Mouse (Mus musculus) left cerebral cortex, postnatal 36 days (tissue): Measurements from ENCODE around the gene Plpp2. TPM values are rescaled to one million over a fixed set of nuclear protein-coding genes. Genes with fewer than 3 reads are reported as not detected.

ENCODE experiments used
- DNase-seq, 2 experiments: peaks; one replicate each; pipeline ENCODE4 v3.0.0; 2021 to 2022; ENCODE audit warnings: low spot score in 2 of 2, mixed read lengths in 1 of 2
- intact Hi-C: fragments of 180-260 bp; cut with DNase I; formaldehyde crosslinking; loops from one replicate; pipeline ENCODE4 v1.15.1; 2025
- microRNA-seq: library from miRNA; unstranded; fragments of <30 nt; microRNA quantifications from one replicate; pipeline ENCODE4 v1.2.0, GENCODE M21; 2022
- total RNA-seq, 2 experiments: library from RNA; stranded (reverse); gene quantifications; 2 replicates each; pipeline ENCODE4 v1.2.3; 2021

Plpp2 gene
- total RNA-seq, 2 experiments from 2014 or later: 3.1 to 3.7 TPM

DNA sequence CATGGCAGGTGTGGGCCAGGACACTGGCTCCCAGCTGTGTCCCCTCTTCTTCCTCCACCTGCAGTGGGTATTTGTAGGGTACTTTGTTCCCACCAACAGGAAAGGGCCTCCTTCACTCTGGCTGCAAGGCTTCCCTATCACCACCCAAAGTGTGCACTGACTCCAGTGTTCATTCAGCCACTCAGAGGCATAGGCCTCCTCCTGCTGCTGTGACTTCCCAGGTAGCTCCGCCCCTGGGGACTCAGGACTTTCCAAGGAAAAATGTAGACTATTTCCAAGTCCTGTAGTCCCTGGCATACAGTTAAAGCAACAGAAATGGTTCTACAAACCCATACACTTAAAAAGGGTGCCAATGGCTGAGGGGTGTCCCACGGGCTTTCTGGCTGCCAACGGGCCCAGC lies 918 bp downstream of the Plpp2 start:
- DNase-seq: peak in 1 of 2 experiments; percentile 2
- intact Hi-C loops: no loop called here

DNA sequence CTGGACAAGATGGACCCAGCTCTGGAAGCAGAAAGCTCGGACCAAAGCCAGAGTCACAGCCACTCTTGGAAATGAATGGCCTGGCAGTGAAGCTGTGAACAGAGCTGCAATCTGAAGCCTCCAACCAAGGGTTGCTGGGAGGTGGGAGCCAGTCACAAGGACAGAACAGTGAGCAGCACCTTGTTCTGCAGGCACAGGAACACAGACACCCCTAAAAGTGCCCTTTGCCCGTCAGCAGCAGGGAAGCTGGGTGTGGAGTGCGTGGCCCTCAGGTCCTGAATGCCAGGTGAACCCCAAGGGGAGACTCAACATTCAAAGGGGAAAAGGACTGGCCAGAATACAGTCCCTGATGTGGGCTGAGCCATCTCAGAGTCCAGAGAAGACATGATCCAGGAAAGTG lies 2.0 kb downstream of the Plpp2 start:
- intact Hi-C loops: no loop called here
- DNase-seq: no peak

DNA sequence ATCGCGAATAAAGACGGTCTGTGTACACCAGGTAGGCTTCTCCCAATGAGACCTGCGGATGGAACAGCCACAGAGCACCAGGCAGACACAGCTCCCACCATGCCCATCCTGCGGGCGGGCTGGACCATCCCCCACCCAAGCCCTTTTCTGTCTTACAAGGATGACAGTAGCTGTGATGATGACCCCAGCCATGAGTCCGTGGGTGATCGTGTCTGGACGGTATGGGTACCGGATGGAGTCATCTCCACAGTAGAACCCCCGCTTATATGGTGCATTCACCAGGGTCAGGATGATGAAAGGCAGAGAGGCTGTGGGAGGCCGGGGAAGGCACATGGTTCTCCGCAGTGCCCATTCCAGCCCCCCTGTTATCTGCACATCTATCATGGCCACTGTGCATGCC lies 2.9 kb downstream of the Plpp2 start:
- no peak for DNase-seq
- intact Hi-C loops: no loop called here

DNA sequence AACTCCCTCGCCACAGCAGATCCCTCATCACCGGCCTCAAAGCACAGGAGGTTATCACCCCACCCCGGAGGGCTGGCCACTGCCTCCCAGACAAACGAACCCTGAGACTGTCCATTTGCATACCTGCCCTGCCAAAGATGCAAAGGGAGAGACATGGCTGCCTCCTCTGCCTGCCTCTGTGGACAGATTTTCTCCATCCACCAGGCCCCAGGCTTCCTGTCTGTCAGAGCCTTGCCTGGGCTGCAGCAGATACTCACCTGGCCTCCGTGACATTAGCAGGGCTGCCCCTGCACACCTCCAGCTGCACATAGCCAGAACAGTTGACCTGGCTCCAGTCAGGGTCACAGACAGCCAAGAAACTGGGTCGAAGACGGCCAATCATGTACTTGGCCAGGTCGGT lies 3.4 kb downstream of the Plpp2 start:
- no peak for DNase-seq
- intact Hi-C loops: no loop called here

DNA sequence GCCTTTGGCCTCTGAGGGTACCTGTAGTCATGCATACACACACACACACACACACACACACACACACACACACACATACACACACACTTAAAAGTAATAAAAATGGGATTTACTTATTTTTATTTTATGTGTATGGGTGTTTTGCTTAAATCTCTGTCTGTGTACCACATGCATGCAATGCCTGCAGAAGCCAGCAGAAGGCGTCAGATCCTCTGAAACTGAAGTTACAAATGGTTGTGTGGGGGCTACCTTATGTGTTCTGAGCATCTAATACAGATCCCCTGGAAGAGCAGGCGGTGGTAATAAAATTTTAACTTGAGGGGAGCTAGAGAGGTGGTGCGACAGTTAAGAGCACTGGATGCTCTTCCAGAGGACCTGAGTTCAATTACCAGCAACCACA lies 5.5 kb downstream of the Plpp2 start:
- intact Hi-C loops: no loop called here
- no peak for DNase-seq

DNA sequence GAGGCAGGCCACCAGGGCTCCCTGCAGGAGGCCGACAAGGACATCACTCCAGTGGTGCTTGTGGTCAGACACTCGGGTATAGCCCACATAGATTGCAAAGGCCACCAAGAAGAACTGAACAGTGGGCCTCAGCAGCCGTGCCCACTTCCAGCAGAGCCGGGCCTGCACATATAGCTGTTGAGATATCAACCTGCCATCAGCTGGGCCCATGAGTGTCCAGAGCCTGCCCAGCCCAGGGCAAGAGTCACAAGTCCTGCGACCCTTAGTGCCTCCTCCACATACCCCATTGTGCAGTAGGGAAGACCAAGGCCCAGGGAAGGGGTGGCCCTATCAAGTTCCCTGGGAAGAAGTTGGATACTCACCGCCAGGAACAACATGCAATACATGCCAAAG lies 6.1 kb downstream of the Plpp2 start:
- intact Hi-C loops: no loop called here
- no peak for DNase-seq

DNA sequence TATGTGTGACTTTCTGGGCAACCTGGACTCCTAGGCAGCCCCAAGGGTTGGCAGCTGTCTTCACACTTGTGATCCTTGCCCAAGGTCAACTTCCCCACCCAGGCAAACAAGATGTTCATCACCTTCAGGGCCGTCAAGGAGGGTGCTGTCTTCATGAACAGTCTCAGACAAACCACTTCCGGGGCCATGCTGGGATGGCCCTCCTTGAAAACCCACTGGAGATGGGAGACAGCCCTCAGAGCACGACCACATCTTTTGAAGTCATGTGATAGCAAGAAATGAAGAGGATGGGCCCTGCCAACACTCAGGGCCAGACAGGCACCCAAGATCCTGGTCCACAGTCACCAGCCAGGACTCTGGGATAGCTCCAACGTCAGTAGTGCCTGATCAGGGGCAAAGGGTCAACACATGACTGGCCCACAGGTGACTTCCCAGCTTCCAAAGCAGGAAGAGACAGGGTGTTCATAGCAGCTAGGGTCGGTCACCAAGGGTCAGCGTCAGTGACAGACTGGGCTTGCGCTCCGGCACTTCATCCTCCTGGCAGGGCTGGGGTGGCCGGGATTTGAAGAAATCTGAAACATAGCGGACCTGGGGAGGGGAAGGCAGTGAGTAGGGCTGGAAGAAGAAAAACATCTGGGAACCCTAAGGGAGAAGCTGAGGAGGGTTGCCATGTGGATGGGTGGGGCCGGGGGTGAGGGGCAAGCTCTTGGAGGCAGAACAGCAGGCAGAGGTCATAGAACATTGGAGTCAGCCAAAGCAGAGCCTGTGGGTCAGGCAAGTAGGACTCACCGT lies 6.7 kb downstream of the Plpp2 start:
- DNase-seq: no peak
- intact Hi-C loops: no loop called here

DNA sequence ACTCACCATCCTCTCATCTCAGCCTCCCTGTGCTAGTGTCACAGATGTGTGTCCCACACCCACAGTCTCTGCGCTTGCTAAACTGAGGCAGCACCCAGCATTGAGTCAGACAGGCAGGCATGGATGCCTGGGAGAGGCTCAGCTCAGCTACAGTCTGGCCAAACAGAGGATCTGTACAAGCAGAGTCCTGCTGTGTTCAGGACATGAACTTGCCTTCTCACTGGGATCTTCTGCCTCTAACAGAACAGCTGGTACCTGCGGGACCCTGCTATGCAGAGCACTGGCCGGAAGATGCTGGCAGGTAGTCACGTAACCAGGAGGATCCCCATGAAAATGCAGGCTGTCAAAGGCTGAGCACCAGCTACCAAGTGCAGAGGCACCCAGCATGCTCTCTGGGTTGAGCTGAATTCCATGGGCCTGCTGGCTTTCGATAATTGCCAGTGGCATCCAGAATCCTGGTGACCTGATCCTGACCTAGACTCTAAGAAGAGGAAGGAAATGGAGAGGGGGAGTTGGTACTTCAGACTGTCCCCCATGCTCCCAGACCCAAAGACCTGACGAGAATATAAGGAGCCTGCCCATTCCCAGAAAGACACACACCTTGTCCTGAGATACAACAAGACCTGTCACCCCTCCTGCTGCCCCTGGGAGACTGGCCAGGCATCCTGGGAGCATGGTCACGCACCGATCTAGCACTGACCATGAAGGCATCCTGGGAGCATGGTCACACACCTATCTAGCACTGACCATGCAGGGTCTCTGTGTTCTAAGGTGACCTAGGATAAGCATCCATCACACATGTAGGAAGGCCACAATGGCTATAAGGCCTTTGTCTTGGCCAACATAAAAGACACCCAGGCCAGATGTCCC lies 7.9 kb downstream of the Plpp2 start:
- DNase-seq: no peak
- intact Hi-C loops: no loop called here

DNA sequence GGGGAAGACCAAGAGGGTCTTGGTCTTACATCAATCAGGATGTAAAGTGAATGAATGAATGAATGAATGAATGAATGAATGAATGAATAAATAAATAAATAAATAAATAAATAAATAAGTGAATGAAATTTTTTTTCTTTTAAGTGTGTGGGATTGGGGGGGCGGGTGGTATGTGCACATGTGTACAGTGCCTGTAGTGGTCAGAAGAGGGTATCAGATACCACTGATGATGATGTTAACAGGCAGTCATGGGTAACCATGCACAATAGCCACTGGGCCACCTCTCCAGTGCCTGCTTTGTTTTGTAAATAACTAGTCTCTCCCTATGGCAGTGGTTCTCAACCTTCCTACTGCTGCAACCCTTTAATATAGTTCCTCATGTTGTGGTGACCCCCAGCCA lies 9.2 kb downstream of the Plpp2 start:
- no peak for DNase-seq
- intact Hi-C loops: no loop called here

DNA sequence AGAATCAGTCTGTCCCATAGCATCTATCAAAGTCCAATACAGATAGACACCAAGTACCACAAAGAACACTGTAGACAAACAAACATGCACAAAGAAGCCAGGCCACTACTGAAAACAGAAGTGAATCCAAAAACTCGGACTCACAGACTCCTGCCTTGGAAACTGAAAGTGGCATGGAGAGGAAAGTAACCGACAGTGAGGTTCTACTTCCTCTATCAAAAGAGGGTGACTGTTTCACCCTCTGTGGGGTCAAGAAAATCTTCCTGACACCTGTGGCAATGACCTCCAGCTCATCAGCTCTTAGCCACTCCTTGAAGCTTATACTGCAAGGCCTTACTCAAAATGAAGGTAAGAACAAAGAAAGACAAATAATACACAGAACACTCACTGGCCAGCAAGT lies 26.9 kb downstream of the Plpp2 start:
- intact Hi-C loops: no loop called here
- no peak for DNase-seq

DNA sequence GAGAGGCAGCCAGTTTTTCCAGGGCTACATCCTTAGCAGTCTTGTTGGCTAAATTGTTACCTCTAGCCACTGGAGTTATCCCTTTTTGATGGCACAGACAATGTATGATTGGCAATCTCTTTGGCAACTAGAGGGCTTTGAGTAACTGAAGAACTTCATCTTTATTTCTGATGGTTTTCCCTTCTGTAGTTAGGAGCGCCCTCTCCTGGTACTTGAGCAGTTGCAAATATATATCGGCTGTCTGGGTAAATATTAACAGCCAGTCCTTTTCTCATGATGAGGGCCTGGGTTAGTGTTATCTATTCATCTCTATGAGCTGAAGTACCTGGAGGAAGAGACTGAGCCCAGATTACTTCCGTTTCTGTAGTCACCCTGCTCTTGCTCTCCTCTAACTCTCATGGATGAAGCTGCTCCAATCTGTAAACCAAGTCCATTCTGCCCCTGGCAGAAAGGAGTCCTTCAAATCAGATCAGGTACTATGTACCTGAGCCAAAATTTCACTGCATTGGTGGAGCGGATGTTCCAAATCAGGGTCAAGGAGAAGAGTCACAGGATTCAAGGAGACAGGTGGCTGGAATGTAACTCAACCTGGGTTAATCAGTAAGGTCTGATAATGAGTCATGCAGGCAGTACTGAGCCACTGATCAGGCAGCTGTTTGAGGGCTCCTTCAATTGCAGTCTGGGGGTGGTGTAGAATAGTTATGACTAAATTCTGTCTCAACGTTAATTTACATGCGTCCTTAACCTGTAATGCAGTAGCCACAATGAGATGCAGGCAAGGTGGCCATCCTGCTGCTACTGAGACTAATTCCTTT lies 30.6 kb downstream of the Plpp2 start:
- intact Hi-C loops: no loop called here

DNA sequence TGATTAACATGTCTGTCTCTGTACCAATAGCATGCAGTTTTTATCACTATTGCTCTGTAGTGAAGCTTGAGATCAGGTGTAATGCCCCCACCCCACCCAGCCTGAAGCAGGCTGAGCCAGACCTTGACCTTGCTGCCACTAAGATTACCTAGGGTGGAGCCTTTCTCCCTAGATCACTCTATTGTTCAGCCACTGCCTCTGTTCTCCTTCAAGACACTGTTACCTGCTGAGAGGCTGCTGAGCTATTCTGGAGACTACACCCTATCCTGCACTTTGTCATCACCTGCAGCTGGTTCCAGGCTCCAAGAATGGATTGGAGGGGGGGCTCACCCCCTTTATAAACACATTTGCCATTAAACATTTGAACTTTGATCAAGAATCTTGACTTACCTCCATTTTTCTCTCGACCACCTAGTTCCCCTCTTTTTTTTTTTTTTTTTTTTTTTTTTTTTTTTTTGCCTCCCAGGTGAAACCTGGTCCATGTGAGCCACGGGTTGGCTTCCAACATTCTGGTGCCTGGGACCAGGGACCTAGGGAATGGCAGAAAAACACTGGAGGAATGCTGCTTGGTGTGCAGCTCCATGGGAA lies 36.8 kb downstream of the Plpp2 start:
- no peak for DNase-seq
- intact Hi-C loops: no loop called here

More for the DNA sequence above, 30.6 kb downstream of the Plpp2 start:
- no peak for DNase-seq

DNA sequence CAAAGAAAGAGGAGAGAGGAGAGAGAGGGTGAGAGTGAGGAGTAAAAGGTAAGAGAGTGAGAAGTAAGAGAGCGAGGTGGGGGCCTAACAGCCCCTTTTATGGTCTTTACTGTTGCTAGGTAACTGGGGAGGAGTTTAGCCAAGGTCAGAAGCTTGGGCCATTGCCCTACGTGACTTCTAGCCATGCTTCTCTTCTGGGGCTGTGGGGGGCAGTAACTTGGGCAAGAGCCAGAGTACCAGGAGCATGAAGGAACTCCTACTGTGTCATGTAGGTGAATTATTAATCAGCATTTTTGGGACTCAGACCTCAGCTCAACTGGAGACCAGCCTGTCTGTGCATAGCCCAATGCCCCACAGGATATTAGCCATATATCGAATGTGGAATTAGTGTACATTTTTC lies 37.7 kb downstream of the Plpp2 start:
- intact Hi-C loops: no loop called here
- no peak for DNase-seq

Small RNA genes within 50 kb of the gene (microRNA-seq; reads per million reads assigned to microRNA genes)
- gene Mir6909: not detected

Other genes starting within 250 kb of the Plpp2 start
- gene Vmn2r82, start 177.3 kb downstream of the Plpp2 start, total RNA-seq: not detected
- not detected for gene Vmn2r83, start 65.1 kb downstream of the Plpp2 start, total RNA-seq
- 10 to 100 TPM; 41.9 to 55.9 TPM for gene Mier2, start 21.4 kb upstream of the Plpp2 start, total RNA-seq
- 1 to 10 TPM; 1.1 to 1.3 TPM for gene Theg, start 53.5 kb upstream of the Plpp2 start, total RNA-seq
- 10 to 100 TPM; 15.7 to 16.3 TPM for gene C2cd4c, start 80.2 kb upstream of the Plpp2 start, total RNA-seq
- gene Shc2, start 104.1 kb upstream of the Plpp2 start, total RNA-seq: 10 to 100 TPM; 43.7 to 52.3 TPM
- under 1 TPM; 0.25 to 0.63 TPM for gene Odf3l2, start 111.9 kb upstream of the Plpp2 start, total RNA-seq
- not detected for gene Madcam1, start 130.8 kb upstream of the Plpp2 start, total RNA-seq
- 10 to 100 TPM; 71.4 to 91.6 TPM for gene Tpgs1, start 135.6 kb upstream of the Plpp2 start, total RNA-seq
- 10 to 100 TPM; 76.2 to 90.0 TPM for gene Cdc34, start 148.4 kb upstream of the Plpp2 start, total RNA-seq
- gene Gzmm, start 155.2 kb upstream of the Plpp2 start, total RNA-seq: 1 to 10 TPM; 1.8 to 2.0 TPM
- gene Bsg, start 170.7 kb upstream of the Plpp2 start, total RNA-seq: 100 to 1,000 TPM; 593 to 646 TPM
- gene Hcn2, start 182.8 kb upstream of the Plpp2 start, total RNA-seq: 100 to 1,000 TPM; 128 to 152 TPM
- 10 to 100 TPM; 44.9 to 49.7 TPM for gene Polrmt, start 212.8 kb upstream of the Plpp2 start, total RNA-seq
- gene Fgf22, start 221.3 kb upstream of the Plpp2 start, total RNA-seq: 1 to 10 TPM; 4.0 to 4.7 TPM
- 100 to 1,000 TPM in 1 of 2 experiments, 10 to 100 TPM in 1; 92.7 to 104 TPM for gene Rnf126, start 233.2 kb upstream of the Plpp2 start, total RNA-seq
- gene Fstl3, start 243.5 kb upstream of the Plpp2 start, total RNA-seq: 1 to 10 TPM; 2.8 to 3.6 TPM